Mouse (Mus musculus) spleen, adult 2 months (tissue): ENCODE results near the gene Acad8. TPM values are rescaled to one million over a fixed set of nuclear protein-coding genes. Genes with fewer than 3 reads are reported as not detected.

Source experiments
- DNase-seq, 2 experiments: peaks; one replicate each; pipeline versions ENCODE4 v3.0.0 to v3.0.0-alpha.2; 2012 to 2021; ENCODE audit warnings: low spot score in 2 of 2, low read depth in 1 of 2
- H3K27ac ChIP-seq: fragments of 200-500 bp; 2 replicates; pipeline ENCODE4 v1.5.1; 2012; ENCODE audit warnings: low read length, inconsistent platforms; ENCODE audit not compliant: insufficient read depth
- H3K27me3 ChIP-seq: fragments of 200-500 bp; 2 replicates; pipeline ENCODE4 v1.6.1; 2012; ENCODE audit warnings: mild to moderate bottlenecking, moderate library complexity, low read length, inconsistent platforms; ENCODE audit not compliant: control insufficient read depth, insufficient read depth
- H3K36me3 ChIP-seq: fragments of 200-500 bp; 2 replicates; pipeline ENCODE4 v1.6.1; 2012; ENCODE audit warnings: mild to moderate bottlenecking, low read length, inconsistent platforms; ENCODE audit not compliant: control insufficient read depth, insufficient read depth
- H3K4me1 ChIP-seq: fragments of 200-500 bp; 2 replicates; pipeline ENCODE4 v1.6.1; 2011; ENCODE audit warnings: inconsistent platforms; ENCODE audit not compliant: control insufficient read depth, insufficient read depth, insufficient read length
- H3K4me3 ChIP-seq: fragments of 200-500 bp; 2 replicates; pipeline ENCODE4 v1.5.1; 2011; ENCODE audit warnings: mild to moderate bottlenecking, inconsistent platforms; ENCODE audit not compliant: insufficient read depth, insufficient read length; ENCODE audit errors: extremely low read depth
- CTCF ChIP-seq: fragments of 200-500 bp; IDR thresholded peaks from 2 replicates; pipeline ENCODE4 v1.5.1; 2011; ENCODE audit warnings: mild to moderate bottlenecking, inconsistent platforms; ENCODE audit not compliant: insufficient read depth, insufficient read length, insufficient replicate concordance; ENCODE audit errors: extremely low read depth
- POLR2A ChIP-seq: fragments of 200-500 bp; IDR thresholded peaks from 2 replicates; pipeline ENCODE4 v1.6.1; 2011; ENCODE audit warnings: low read depth, low read length, inconsistent platforms
- WGBS: fragments of 180-500 bp; shearing (Covaris S2); methylation state at CpG from one replicate; pipeline ENCODE4 v1.1.7; 2018; 5-methylcytosine and 5-hydroxymethylcytosine counted together
- polyA plus RNA-seq: library from polyadenylated mRNA; depleted of rRNA; stranded (reverse); fragments of >200 nt; gene quantifications from 2 replicates; pipeline ENCODE4 v1.2.3, GENCODE M21; 2012

Gene Acad8
- polyA plus RNA-seq, 1 experiment: 6.6 TPM

GRCm38 (mm10) chr9:26998669-26999460 lies 501 bp downstream of the Acad8 start:
- H3K4me3 ChIP-seq: peak overlapping the region; percentile 95
- TF ChIP-seq POLR2A (no peak), CTCF (no peak)
- 2% methylated on average over 29 of the region's 29 CpGs for WGBS
- no peaks in the 10 kb centered on the region for H3K27me3 ChIP-seq
- 0 out of 2 replicates have a peak overlapping the region, but pooled peaks have one; percentile 8 for H3K27ac ChIP-seq
- no peaks in the 10 kb centered on the region for H3K36me3 ChIP-seq
- no peaks in the 10 kb centered on the region for H3K4me1 ChIP-seq
- no peak for DNase-seq

- TF ChIP-seq CTCF: no peak
- no peak for TF ChIP-seq POLR2A
- H3K4me3 ChIP-seq: no peak overlapping the region
- no peak overlapping the region for H3K27ac ChIP-seq
- no peaks in the 10 kb centered on the region for H3K4me1 ChIP-seq
- no peaks in the 10 kb centered on the region for H3K36me3 ChIP-seq
- H3K27me3 ChIP-seq: no peaks in the 10 kb centered on the region
- 83% methylated on average over 2 of the region's 2 CpGs for WGBS
- DNase-seq: no peak
Measured at GRCm38 (mm10) chr9:26997501-26997900, 1.9 kb downstream of the Acad8 start.

GRCm38 (mm10) chr9:26997062-26997461 lies 2.3 kb downstream of the Acad8 start:
- Histone ChIP-seq H3K4me3 (no peak overlapping the region), H3K27me3 (no peaks in the 10 kb centered on the region), H3K4me1 (no peaks in the 10 kb centered on the region), H3K36me3 (no peaks in the 10 kb centered on the region), H3K27ac (no peak overlapping the region)
- WGBS: 71% methylated on average over 3 of the region's 3 CpGs
- DNase-seq: no peak
- TF ChIP-seq CTCF: no peak
- TF ChIP-seq POLR2A: no peak

GRCm38 (mm10) chr9:26993900-26994299 lies 5.5 kb downstream of the Acad8 start:
- Histone ChIP-seq H3K27ac (no peak overlapping the region), H3K4me3 (no peak overlapping the region), H3K36me3 (no peaks in the 10 kb centered on the region), H3K4me1 (no peaks in the 10 kb centered on the region), H3K27me3 (no peaks in the 10 kb centered on the region)
- WGBS: 83% methylated on average over 3 of the region's 3 CpGs
- no peak for DNase-seq
- TF ChIP-seq POLR2A (no peak), CTCF (no peak)

- H3K4me1 ChIP-seq: no peaks in the 10 kb centered on the region
- H3K4me3 ChIP-seq: no peak overlapping the region
- DNase-seq: no peak
- TF ChIP-seq POLR2A (no peak), CTCF (no peak)
- 93% methylated on average over 10 of the region's 10 CpGs for WGBS
- H3K27me3 ChIP-seq: no peaks in the 10 kb centered on the region
- H3K27ac ChIP-seq: no peak overlapping the region
- H3K36me3 ChIP-seq: no peaks in the 10 kb centered on the region
Measured at GRCm38 (mm10) chr9:26993118-26993517, 6.2 kb downstream of the Acad8 start.

- peaks cover 3% of the 10 kb centered on the region for H3K36me3 ChIP-seq
- TF ChIP-seq POLR2A (no peak), CTCF (no peak)
Measured at GRCm38 (mm10) chr9:26990181-26990580, 9.2 kb downstream of the Acad8 start.

GRCm38 (mm10) chr9:26985668-26986277 lies 13.6 kb downstream of the Acad8 start:
- no peaks in the 10 kb centered on the region for H3K4me1 ChIP-seq
- no peak for DNase-seq
- TF ChIP-seq POLR2A (no peak), CTCF (no peak)
- peaks cover 3% of the 10 kb centered on the region for H3K36me3 ChIP-seq
- WGBS: 95% methylated on average over 6 of the region's 6 CpGs
- no peaks in the 10 kb centered on the region for H3K27me3 ChIP-seq
- H3K4me3 ChIP-seq: no peak overlapping the region
- no peak overlapping the region for H3K27ac ChIP-seq

More at GRCm38 (mm10) chr9:26990181-26990580, 9.2 kb downstream of the Acad8 start:
- WGBS: 90% methylated on average over 4 of the region's 4 CpGs
- Histone ChIP-seq H3K4me3 (no peak overlapping the region), H3K27me3 (no peaks in the 10 kb centered on the region), H3K27ac (no peak overlapping the region), H3K4me1 (no peaks in the 10 kb centered on the region)
- no peak for DNase-seq
